Mouse (Mus musculus) liver, embryonic 15.5 days (tissue): Measurements from ENCODE around the gene Gm17949. TPM values are rescaled to one million over a fixed set of nuclear protein-coding genes. Genes with fewer than 3 reads are reported as not detected.
"Not testable (repeated sequence)": the region's sequence is repeated elsewhere in the genome, so short reads cannot be mapped to it uniquely, and the experiment has no call there.

ENCODE experiments used
- ATAC-seq: fragments of 200-750 bp; cut with Nextera tagmentation; 2 replicates; pipeline ENCODE4 v1.8.0; 2017; ENCODE audit warnings: moderate number of reproducible peaks, mild to moderate bottlenecking, moderate library complexity; ENCODE audit not compliant: insufficient read depth
- H3K27ac ChIP-seq: fragments of 300-500 bp; sonication (generic); replicated peaks from 2 replicates; pipeline ENCODE4 v1.5.1; 2015; ENCODE audit warnings: mild to moderate bottlenecking, inconsistent platforms
- H3K27me3 ChIP-seq: fragments of 300-500 bp; sonication (generic); 2 replicates; pipeline ENCODE4 v1.6.1; 2015; ENCODE audit warnings: mild to moderate bottlenecking, inconsistent platforms
- H3K36me3 ChIP-seq: fragments of 300-500 bp; sonication (generic); replicated peaks from 2 replicates; pipeline ENCODE4 v1.6.1; 2015; ENCODE audit warnings: moderate library complexity, mild to moderate bottlenecking, inconsistent platforms
- H3K4me1 ChIP-seq: fragments of 300-500 bp; sonication (generic); replicated peaks from 2 replicates; pipeline ENCODE4 v1.6.1; 2015; ENCODE audit warnings: inconsistent platforms
- H3K4me2 ChIP-seq: fragments of 300-500 bp; sonication (generic); 2 replicates; pipeline ENCODE4 v1.6.1; 2015; ENCODE audit warnings: moderate library complexity, mild to moderate bottlenecking, inconsistent platforms
- H3K4me3 ChIP-seq: fragments of 300-500 bp; sonication (generic); replicated peaks from 2 replicates; pipeline ENCODE4 v1.5.1; 2015; ENCODE audit warnings: mild to moderate bottlenecking, inconsistent platforms
- H3K9ac ChIP-seq: fragments of 300-500 bp; sonication (generic); 2 replicates; pipeline ENCODE4 v1.6.1; 2015; ENCODE audit warnings: moderate library complexity, mild to moderate bottlenecking, inconsistent platforms
- H3K9me3 ChIP-seq: fragments of 300-500 bp; sonication (generic); replicated peaks from 2 replicates; pipeline ENCODE4 v1.6.1; 2016; ENCODE audit warnings: inconsistent platforms
- WGBS: fragments of 180-500 bp; shearing (Covaris S2); methylation state at CpG from one replicate; pipeline ENCODE4 v1.1.7; 2015; ENCODE audit warnings: mixed read lengths; ENCODE audit not compliant: insufficient replicate concordance; 5-methylcytosine and 5-hydroxymethylcytosine counted together
- polyA plus RNA-seq: library from polyadenylated mRNA; unstranded; fragments of >200 nt; fragmentation: Nextera tagmentation; extraction: Ambion mirVana; gene quantifications from 2 replicates; pipeline ENCODE4 v1.2.1, GENCODE M21; 2015

Gm17949 gene
- polyA plus RNA-seq, 1 experiment from 2014 or later: 0.20 TPM

- 29% methylated on average over 5 of the region's 5 CpGs for WGBS
- Histone ChIP-seq H3K9ac (no peak overlapping the region), H3K4me2 (no peak overlapping the region), H3K36me3 (peaks cover 63% of the 10 kb centered on the region), H3K9me3 (no peaks in the 10 kb centered on the region), H3K4me3 (no peak overlapping the region), H3K27ac (peak overlapping the region; percentile 79), H3K4me1 (peaks cover 69% of the 10 kb centered on the region), H3K27me3 (no peaks in the 10 kb centered on the region)
- ATAC-seq: peak; percentile 33; the same call in 1 of the 2 replicates
Observed at GRCm38 (mm10) chr17:57020960-57021359, 9.7 kb downstream of the Gm17949 start.

DNA sequence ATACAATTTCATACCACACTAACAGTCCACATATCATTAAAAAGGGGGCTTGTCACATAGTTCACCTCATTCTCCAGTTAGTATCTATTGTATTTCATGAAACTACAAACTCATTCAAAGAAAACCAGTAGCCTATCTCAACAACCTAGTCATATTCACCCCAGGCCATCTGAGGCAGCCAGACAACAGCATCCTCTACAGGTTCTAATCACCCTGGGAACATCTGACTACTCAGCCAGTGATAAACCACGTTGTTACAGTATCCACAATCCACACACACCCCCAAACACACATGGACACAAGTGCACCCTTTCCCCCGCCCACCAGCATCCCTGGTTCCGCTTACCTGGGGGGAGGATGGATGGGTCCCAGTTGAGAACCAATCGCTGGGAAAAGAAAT is 16.2 kb downstream of the Gm17949 start:
- ATAC-seq: no peak
- no peaks in the 10 kb centered on the region for H3K9me3 ChIP-seq
- H3K27me3 ChIP-seq: no peaks in the 10 kb centered on the region
- H3K4me3 ChIP-seq: no peak overlapping the region
- 0 out of 2 replicates have a peak overlapping the region, but pooled peaks have one; percentile 8 for H3K4me2 ChIP-seq
- peaks cover 70% of the 10 kb centered on the region for H3K4me1 ChIP-seq
- H3K9ac ChIP-seq: no peak overlapping the region
- H3K27ac ChIP-seq: peak overlapping the region; percentile 12; the same call in 1 of the 2 replicates
- peaks cover 65% of the 10 kb centered on the region for H3K36me3 ChIP-seq
- 59% methylated on average over 4 of the region's 4 CpGs for WGBS

GRCm38 (mm10) chr17:57029691-57030090 is 18.4 kb downstream of the Gm17949 start:
- peaks cover 59% of the 10 kb centered on the region for H3K4me1 ChIP-seq
- peaks cover 43% of the 10 kb centered on the region for H3K36me3 ChIP-seq
- peak overlapping the region; percentile 100 for H3K9ac ChIP-seq
- ATAC-seq: no peak
- WGBS: 19% methylated on average over 8 of the region's 8 CpGs
- peak overlapping the region; percentile 94 for H3K27ac ChIP-seq
- H3K27me3 ChIP-seq: no peaks in the 10 kb centered on the region
- peak overlapping the region; percentile 97 for H3K4me3 ChIP-seq
- peak overlapping the region; percentile 91 for H3K4me2 ChIP-seq
- H3K9me3 ChIP-seq: no peaks in the 10 kb centered on the region

DNA sequence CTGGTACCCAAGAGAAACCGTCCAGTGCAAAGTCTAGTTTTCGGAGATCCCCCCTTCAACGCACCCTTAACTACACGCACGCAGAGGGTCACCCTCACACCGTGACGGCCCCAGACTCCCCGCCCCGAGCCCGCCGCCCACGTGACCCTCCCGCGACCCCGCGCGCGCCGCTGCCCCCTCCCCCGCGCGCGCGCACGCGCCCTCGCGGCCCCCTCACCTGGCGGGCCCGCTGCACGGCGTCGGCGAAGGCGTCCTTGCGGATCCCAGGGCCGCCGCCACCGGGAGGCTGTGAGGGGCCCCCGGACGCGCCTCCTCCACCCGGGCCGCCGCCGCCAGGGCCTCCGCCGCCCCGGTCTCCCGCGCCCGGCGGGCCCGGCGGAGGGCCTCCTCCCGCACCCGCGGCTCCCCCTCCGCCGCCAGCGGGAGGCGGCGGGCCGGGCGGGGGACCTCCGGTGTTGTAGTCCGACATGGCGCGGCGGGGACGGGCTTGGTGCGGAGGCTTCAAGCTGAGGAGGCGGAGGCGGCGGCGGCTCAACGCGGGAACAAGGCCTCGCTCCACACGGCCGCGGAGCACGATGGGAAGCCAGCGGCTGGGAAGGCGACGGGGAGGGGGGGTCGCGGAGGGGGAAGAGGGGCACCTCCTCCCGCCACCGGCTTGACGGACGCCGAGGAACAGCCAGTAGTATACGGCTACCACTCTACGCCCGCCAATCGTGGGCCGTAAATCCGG is 19.8 kb downstream of the Gm17949 start, which contains the start of gene Khsrp:
TSS of gene Khsrp (minus strand) at position 592 of the 730 bp plus-strand sequence.
- H3K9me3 ChIP-seq: no peaks in the 10 kb centered on the region
- ATAC-seq: no peak
- H3K4me1 ChIP-seq: peaks cover 54% of the 10 kb centered on the region
- H3K9ac ChIP-seq: peak within 1 kb of the TSS; percentile 100
- H3K27me3 ChIP-seq: no peaks in the 10 kb centered on the region
- WGBS: under 1% methylated on average over 90 of the region's 99 CpGs
- H3K27ac ChIP-seq: peak within 1 kb of the TSS; percentile 94
- peaks cover 29% of the 10 kb centered on the region for H3K36me3 ChIP-seq
- H3K4me2 ChIP-seq: peak within 1 kb of the TSS; percentile 91
- peak within 1 kb of the TSS; percentile 97 for H3K4me3 ChIP-seq

DNA sequence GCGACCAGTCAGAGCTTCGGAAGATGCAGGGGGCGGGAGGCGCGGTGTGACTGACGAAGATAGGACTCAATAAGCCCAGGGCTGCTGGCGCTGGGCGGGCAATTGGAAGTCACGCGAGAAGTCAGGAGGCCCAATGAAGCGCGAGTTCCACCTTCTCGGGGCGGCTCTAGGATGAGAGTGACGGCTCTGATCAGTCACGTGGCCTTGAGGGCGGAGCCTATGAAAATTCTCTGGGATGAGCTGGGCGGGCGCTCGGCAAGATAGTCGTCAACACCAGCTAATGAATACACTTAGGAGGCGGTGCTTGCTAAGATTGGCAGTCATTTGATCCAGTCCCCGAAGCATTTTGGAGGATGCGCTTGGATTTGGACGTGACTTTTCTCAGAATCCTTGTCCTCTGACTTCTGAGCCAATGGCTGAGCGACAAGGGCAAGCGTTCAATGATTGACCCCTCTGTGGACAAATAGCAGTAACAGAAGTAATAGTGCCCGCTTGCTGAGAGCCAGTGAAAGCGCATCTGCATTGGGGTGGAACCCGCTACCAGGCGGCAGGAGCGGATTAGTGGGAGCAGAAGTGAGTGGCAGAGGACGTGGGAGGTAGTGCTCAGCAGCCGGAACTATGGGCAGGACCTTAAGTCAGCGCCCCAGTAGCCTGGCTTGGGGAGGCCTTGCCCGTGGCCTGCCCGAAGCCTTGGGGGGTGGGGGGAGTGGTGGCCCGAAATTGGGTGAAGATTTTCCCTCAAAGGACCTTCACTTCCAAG is 20.6 kb downstream of the Gm17949 start:
- peak overlapping the region; percentile 90 for H3K4me2 ChIP-seq
- whole genome bisulfite sequencing: under 1% methylated on average over 38 of the region's 38 CpGs

GRCm38 (mm10) chr17:57032854-57033253 is 21.6 kb downstream of the Gm17949 start:
- Histone ChIP-seq H3K9ac (peak overlapping the region; percentile 74), H3K4me3 (peak overlapping the region; percentile 97; the same call in 1 of the 2 replicates), H3K36me3 (peaks cover 12% of the 10 kb centered on the region), H3K4me1 (peaks cover 36% of the 10 kb centered on the region), H3K27me3 (peaks cover 4% of the 10 kb centered on the region; the same call in 1 of the 2 replicates), H3K9me3 (no peaks in the 10 kb centered on the region), H3K4me2 (peak overlapping the region; percentile 90), H3K27ac (peak overlapping the region; percentile 93)
- ATAC-seq: no peak
- 77% methylated on average over 4 of the region's 4 CpGs for WGBS

More for the DNA sequence above, 20.6 kb downstream of the Gm17949 start:
- peaks cover 46% of the 10 kb centered on the region for H3K4me1 ChIP-seq
- H3K27ac ChIP-seq: peak overlapping the region; percentile 93
- H3K27me3 ChIP-seq: no peaks in the 10 kb centered on the region
- H3K4me3 ChIP-seq: peak overlapping the region; percentile 97
- peak overlapping the region; percentile 74 for H3K9ac ChIP-seq
- peaks cover 22% of the 10 kb centered on the region for H3K36me3 ChIP-seq
- ATAC-seq: peak; percentile 88
- no peaks in the 10 kb centered on the region for H3K9me3 ChIP-seq

- H3K27me3 ChIP-seq: peaks cover 24% of the 10 kb centered on the region
- no peak overlapping the region for H3K27ac ChIP-seq
- no peaks in the 10 kb centered on the region for H3K9me3 ChIP-seq
- no peak overlapping the region for H3K9ac ChIP-seq
- H3K4me2 ChIP-seq: no peak overlapping the region
- no peaks in the 10 kb centered on the region for H3K36me3 ChIP-seq
- no peak for ATAC-seq
- 31% methylated on average over 8 of the region's 8 CpGs for WGBS
- H3K4me3 ChIP-seq: no peak overlapping the region
- no peaks in the 10 kb centered on the region for H3K4me1 ChIP-seq
Observed at GRCm38 (mm10) chr17:57038978-57039377, 27.7 kb downstream of the Gm17949 start.

- Histone ChIP-seq H3K9me3 (no peaks in the 10 kb centered on the region), H3K4me2 (no peak within 1 kb of the TSS), H3K27me3 (peaks cover 24% of the 10 kb centered on the region), H3K27ac (no peak within 1 kb of the TSS), H3K4me1 (no peaks in the 10 kb centered on the region), H3K4me3 (no peak within 1 kb of the TSS), H3K36me3 (0 out of 2 replicates have a peak, but pooled peaks cover 3% of the 10 kb centered on the region), H3K9ac (no peak within 1 kb of the TSS)
- 59% methylated on average over 8 of the region's 8 CpGs for WGBS
- ATAC-seq: no peak
Observed at GRCm38 (mm10) chr17:57041554-57041953, 30.3 kb downstream of the Gm17949 start, which contains the start of gene Slc25a41. Slc25a41 (minus strand) TSS chr17:57041654.

DNA sequence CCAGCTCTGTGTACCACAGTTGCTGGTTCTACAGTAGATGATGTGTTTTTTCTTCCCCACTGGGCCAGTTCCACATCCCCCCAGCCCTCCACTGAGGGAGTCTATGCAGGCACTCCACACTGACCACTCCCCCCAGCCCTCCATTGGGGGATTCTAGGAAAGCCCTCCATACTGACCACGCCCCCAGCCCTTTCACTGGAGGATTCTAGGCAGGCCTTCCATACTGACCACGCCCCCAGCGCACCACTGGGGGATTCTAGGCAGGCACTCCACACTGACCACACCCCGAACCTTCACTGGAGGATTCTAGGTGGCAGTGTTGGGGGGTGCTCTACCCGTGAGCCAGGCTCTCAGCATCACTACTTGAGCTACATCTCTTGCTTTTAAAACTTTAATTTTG is 36.1 kb downstream of the Gm17949 start:
- H3K4me3 ChIP-seq: no peak overlapping the region
- no peak overlapping the region for H3K4me2 ChIP-seq
- ATAC-seq: 0 out of 2 replicates have a peak, but pooled peaks have one; percentile 22
- H3K9me3 ChIP-seq: no peaks in the 10 kb centered on the region
- H3K27ac ChIP-seq: no peak overlapping the region
- peaks cover 9% of the 10 kb centered on the region; the same call in 1 of the 2 replicates for H3K36me3 ChIP-seq
- no peak overlapping the region for H3K9ac ChIP-seq
- no peaks in the 10 kb centered on the region for H3K27me3 ChIP-seq
- H3K4me1 ChIP-seq: no peaks in the 10 kb centered on the region
- 36% methylated on average over 5 of the region's 5 CpGs for WGBS

- WGBS: 61% methylated on average over 3 of the region's 3 CpGs
- no peak overlapping the region for H3K9ac ChIP-seq
- no peak for ATAC-seq
Observed at GRCm38 (mm10) chr17:57048816-57049215, 37.5 kb downstream of the Gm17949 start.

DNA sequence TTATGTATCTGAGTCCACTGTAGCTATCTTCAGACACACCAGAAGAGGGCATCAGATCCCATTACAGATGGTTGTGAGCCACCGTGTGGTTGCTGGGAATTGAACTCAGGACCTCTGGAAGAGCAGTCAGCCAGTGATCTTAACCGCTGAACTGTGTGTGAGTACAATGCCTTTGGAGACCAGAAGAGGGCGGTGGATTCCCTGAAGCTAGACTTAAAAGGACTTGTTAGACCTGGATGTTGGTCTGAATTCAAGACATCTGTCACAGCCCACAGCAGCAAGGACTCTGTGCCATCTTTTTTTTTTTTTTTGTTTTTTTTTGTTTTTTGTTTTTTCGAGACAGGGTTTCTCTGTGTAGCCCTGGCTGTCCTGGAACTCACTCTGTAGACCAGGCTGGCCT is 40.4 kb downstream of the Gm17949 start:
- peaks cover 17% of the 10 kb centered on the region; the same call in 1 of the 2 replicates for H3K36me3 ChIP-seq
- not testable (repeated sequence) for H3K4me1 ChIP-seq, H3K9me3 ChIP-seq, H3K4me2 ChIP-seq, H3K4me3 ChIP-seq, H3K27ac ChIP-seq, H3K27me3 ChIP-seq, H3K9ac ChIP-seq, ATAC-seq
- 61% methylated on average over 4 of the region's 4 CpGs for WGBS

More at GRCm38 (mm10) chr17:57048816-57049215, 37.5 kb downstream of the Gm17949 start:
- H3K27ac ChIP-seq: no peak overlapping the region
- H3K4me2 ChIP-seq: no peak overlapping the region
- no peaks in the 10 kb centered on the region for H3K9me3 ChIP-seq
- peaks cover 20% of the 10 kb centered on the region; the same call in 1 of the 2 replicates for H3K36me3 ChIP-seq
- no peak overlapping the region for H3K4me3 ChIP-seq
- H3K4me1 ChIP-seq: no peaks in the 10 kb centered on the region
- H3K27me3 ChIP-seq: no peaks in the 10 kb centered on the region
